Mouse (Mus musculus) neutrophil, adult 5-6 weeks (primary cell): ENCODE measurements around the gene Cuedc2. TPM values are rescaled to one million over a fixed set of nuclear protein-coding genes. Genes with fewer than 3 reads are reported as not detected.

Source experiments
- ATAC-seq: fragments of 151-379, 151-347 bp; 2 replicates; pipeline ENCODE4 v1.8.0; 2017; ENCODE audit warnings: mild to moderate bottlenecking, moderate TSS enrichment; ENCODE audit not compliant: insufficient number of reproducible peaks, poor library complexity, low FRiP score, severe bottlenecking; ENCODE audit errors: extremely low read depth
- total RNA-seq: library from RNA; stranded (forward); fragments of 200-1000 nt; gene quantifications from 2 replicates; pipeline ENCODE4 v1.2.3, GENCODE M21; 2017

The Cuedc2 gene
- total RNA-seq, 1 experiment from 2014 or later: 32.4 TPM

DNA sequence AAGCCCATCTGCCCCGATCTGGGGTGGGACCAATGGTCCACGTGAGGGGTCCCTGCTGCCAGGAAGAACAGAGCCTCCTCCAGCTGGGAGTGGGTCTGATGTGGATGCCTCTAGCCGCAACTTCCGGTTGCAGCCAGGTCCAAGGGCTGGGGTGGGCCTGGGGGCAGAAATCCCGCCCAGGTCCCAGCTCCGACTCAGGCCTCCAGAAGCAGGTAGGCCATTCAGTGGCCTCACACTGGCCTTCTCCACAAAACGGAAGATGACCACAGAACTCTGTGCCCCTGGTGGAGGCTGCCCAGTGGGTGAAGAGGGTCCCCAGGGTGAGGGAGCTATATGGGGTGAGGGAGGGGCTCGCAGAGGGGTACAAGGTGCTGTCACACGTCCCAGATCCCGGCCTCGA, 14.1 kb downstream of the Cuedc2 start:
- ATAC-seq: no peak

- no peak for ATAC-seq
Measured at GRCm38 (mm10) chr19:46323716-46324115, 14.8 kb downstream of the Cuedc2 start.

GRCm38 (mm10) chr19:46322996-46323572, 15.4 kb downstream of the Cuedc2 start:
- no peak for ATAC-seq

DNA sequence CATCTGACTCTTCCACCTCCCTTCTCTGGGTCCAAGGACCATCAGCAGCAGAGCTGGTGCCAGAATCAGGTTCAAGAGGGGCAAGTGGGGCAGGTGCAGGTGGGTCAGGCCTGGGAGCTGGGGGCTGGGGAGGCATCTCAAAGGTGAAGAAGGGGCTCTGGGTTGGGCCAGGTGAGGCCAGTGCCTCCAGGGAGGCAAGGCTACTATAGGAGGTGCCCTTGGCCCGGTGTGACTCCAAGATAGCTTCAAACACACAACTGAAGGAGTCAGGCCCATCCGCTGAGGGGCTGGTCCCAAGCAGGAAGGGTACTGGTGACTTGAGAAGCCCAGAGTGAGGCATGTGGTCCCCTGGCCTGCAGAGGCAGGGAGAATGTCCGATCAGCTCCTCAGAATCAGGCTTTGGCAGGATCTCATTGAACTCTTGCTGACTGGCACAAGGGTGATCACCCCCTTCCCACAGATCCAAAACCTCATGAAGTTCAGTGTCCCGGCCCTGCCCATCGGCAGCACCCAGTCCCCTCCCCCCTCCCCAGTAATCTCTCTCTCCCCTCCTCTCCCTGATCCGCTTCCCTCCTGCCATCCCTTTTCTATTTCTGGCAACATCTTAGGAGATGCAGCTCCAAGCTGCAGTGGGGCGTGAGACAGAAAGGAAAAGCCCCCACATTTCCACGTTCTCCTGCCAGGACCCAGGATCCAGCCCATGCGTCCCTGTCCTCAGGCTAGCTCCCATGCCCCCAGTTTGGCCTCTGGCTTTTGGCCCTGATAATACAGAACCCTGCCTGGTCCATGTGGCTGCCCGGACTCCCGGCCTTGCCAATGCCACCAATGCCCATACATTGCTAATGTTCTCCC, 16.1 kb downstream of the Cuedc2 start:
- no peak for ATAC-seq

DNA sequence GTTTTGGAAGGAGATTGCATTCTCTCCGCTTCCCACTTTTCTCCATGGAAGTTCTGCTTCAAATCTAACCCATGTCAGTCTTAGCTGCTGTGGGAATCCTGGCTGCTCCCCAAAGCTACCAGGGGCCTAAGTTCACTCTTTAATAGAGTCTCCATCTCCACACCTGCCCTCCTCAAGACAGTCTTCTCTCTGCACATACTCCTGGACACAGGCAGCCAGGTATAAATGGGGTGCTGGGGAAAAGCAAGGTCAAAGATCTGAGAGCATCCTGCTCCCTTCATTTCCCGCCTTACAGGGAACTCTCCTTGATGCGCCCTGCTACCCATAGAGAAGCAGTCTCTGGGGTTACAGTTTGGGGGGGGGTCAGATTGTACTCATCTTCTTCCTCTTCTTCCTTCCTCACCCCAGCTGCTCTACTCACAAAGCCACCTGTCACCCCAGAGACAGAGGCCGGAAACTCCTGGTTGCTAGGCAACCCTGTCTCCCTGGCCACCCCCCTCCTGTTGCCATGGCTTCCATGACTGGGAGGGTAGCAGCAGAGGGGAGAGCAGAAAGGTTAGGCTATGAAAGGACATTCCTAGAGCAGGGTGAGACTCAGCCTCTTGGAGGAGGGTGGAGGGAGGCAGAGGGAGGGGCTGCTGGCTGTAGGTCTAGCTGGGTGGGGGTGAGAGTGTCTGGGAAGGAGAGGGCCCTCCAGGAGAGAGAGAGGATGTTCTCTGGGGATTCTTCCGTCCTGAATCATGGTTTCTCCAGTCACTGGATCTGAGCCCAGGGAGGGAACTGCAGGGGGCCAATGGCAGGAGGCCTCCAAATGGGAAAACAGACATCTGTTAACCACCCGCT, 17.2 kb downstream of the Cuedc2 start:
- peak; percentile 17; the same call in 1 of the 2 replicates for ATAC-seq

DNA sequence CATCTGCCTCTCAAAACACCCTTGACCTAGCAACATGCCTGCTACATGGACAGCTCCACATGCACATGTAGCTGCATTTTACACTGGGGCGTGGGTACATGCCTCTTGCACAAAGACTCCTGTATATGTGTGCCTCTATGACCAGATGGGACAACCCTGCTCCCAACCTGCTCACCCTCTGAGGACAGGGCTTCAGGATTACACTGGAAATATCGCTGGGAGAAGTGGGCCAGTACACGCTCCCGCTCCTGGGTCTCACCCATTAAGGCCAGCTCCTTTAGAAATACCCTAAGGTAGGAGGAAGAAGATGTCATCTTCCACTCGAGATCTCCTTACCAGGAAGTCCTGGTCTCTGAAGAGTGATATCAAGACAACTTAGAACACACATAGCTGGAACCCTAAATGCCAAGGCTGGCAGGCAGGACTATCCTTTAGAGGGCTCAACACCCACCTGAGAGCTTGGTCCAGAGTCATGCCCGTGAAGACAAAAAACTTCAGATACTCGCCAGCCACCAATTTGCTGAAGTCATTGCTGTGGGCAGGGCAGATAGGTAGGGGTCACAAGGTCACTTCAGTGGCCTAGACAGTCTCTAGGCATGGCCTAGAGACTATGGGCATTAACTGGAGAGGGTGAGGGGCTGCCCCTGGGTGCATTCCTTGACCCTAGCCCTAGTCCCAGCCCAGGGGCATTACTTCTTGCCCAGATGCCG, 18.3 kb downstream of the Cuedc2 start:
- ATAC-seq: no peak

DNA sequence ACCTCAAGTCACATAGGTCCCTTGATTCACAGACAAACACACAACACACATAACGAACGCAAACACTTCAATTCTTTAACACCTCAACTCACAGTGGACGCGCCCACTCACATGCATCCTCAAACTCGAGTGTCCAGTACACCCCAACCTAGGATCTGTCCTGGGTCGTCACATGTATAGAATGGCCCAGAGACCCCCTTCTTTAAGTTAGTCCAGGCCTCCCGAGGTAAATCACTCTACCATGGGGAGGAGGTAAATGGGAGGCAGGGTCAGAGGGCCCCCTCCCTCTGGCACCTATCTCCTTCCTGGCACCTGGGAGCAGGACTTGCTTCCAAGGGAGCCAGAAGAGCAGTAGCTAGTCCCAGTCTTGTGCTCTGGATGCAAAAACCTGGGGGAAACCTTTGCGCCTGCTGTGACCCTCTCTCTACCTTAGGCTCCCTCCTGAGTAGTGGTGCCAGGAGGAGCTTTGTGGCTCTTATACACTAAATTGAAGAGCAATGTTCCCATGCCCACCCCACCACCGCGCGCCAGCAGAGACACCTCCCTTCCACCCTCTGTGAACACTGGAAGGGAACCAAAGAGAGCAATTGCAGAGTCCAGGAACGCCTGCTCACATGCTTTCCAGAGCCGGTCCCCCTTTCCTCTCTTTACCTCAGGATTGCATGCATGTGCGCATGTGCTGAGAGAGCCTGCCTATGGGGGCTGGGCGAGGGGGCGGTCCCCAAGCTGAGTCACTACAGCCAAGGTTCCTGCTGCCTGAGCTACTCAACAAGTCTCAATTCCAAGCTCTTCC, 19.7 kb downstream of the Cuedc2 start:
- no peak for ATAC-seq

- no peak for ATAC-seq
Measured at GRCm38 (mm10) chr19:46318031-46318471, 20.5 kb downstream of the Cuedc2 start.

DNA sequence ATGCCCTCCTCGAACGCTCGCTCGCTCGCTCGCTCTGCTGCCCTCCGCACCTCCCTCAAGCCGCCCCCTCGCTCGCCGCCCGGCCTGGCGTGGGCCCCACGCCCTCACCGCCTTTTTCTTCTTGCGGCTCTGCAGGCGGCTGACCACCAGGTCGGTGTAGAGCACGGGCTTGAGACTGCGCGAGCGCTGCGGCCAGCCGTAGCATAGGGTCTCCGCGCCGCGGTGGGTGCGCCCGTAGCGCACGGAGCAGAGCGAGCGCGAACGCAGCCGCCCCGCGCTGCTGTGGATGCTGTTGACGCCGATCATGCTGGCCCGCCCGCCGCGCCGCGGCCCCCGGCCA, 21.0 kb downstream of the Cuedc2 start:
- ATAC-seq: no peak

- ATAC-seq: no peak
Measured at GRCm38 (mm10) chr19:46316846-46317545, 21.5 kb downstream of the Cuedc2 start.

DNA sequence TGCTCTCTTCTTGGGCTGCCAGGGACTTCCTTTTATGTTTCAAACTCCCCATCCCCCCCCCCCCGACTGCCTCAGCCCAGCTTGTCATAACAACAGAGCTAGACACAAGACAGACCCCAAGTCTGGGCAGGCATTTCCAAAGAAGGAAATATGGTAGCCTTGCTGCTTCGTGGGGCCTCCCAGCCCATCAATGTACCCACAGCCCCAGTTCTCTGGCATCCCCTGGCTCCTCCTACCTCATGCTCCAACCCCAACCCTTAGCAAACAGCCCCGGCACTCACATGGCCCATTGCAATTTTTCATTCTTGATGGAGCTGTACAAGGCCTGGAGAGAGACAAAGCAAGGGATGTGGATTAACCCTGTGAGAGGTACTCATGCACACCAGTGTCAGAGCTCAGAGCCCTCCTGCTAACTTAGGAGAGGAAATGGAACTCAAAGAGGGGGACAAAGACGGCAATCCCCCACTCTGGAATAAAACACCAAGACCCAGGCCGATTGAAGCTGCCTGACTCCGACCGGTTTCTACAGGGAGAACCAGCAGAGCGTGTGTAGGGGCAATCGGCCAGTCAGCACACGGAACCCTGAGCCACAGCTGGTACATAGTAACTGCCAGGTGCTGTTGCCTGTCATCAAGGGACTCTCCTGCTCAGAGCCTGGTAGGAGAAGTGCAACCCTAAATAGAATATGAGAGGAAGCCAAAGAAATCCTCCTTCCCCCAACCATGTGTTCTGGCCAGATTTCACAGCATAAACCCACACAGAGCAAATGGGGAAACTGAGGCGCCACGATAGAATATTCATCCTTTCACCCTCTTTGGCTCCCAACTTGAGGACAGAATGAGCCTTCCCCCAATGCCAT, 22.5 kb downstream of the Cuedc2 start:
- ATAC-seq: no peak

- ATAC-seq: no peak
Measured at GRCm38 (mm10) chr19:46314872-46315742, 23.4 kb downstream of the Cuedc2 start.

DNA sequence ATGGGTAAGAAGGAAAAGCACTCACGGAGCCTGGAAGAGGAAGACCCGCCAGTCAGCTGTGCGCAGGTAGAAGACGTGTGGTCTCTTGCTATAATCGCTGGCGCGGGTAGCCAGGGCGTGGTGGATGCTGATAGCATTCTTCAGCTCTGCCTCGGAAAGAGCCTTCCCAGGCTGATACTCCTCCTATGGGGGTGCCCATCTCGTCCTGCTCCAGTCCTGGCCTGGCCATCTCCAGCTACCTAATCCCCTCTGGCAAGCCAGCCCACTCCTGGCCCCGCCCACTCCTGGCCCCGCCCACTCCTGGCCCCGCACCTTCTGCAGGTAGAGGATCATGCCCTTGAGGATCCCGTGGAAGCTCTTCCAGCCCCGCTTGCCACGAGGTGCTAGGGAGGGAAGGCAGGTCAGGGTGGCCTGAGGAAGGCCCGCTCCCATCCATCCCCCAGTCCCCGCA, 24.3 kb downstream of the Cuedc2 start:
- ATAC-seq: no peak

- no peak for ATAC-seq
Measured at GRCm38 (mm10) chr19:46313591-46313990, 24.9 kb downstream of the Cuedc2 start.

DNA sequence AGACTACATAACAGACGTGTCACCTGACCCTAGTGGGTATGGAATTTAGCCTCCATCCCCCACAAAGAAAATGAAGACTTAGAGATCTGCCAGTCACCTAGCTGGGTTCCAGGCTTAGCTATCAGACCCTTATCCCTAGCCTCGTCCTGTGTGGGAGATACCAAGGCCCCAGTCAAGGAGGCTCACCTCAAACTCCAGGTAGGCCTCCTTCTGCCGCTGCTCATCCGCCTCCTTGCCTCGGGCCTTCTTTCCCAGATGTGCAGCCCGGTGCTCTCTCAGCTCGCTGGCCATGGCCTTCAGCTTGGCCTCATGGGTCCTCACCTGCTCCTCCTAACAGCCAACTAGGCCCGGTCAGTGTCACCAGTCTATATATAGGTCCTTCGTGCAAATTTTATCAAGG, 25.4 kb downstream of the Cuedc2 start:
- ATAC-seq: no peak

DNA sequence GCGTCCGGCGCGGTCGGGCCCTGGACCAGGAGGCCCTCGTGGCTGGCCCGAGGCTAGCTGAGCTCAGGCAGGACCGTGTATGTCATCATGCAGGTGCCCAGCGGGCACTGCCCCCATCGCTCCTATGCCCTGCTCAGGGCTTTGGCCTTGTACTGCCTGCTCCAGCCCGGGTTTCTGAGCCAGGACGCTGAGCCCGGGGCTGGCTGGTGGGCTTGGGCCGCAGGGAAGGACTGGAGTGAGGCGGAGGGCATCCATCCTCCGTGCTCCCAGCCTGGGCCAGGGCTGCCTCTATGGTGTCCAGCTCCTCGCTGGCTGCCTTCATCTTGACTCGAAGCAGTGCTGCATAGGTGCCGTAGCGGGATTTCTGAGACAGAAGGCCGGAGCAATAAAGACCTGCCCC, 25.9 kb downstream of the Cuedc2 start:
- ATAC-seq: no peak
